12 mouse cellular contexts compared by ENCODE assay signal in genomic region chr16:74408566-74408965, GRCm38 (mm10). TPM values are rescaled to one million over a fixed set of nuclear protein-coding genes. Genes with fewer than 3 reads are reported as not detected.
DNase-seq lines count a peak whose midpoint lies in the region; ATAC-seq and TF ChIP-seq lines count a peak whose summit lies in the region.
"Had no signal": no experiment of that assay in that cellular context is flagged by ENCODE, and none has a peak within 500 bp of the region (broad histone marks: within the 10 kb centered on the region; RNA-seq: fewer than 3 reads in every experiment).

No protein-coding gene starts in this region.

- no peaks in the 10 kb centered on the region for H3K27me3 ChIP-seq in kidney, postnatal 0 days (ENCODE audit: insufficient read depth, low read length)
- H3K27me3 ChIP-seq in embryonic facial prominence, embryonic 12.5 days = no peaks in the 10 kb centered on the region
- 0 out of 2 replicates have a peak, but pooled peaks cover 3% of the 10 kb centered on the region for H3K27me3 ChIP-seq in hindbrain, embryonic 13.5 days
- H3K27me3 ChIP-seq in midbrain, postnatal 0 days (ENCODE audit: insufficient read depth, low read length) = no peaks in the 10 kb centered on the region
- no peaks in the 10 kb centered on the region for H3K27me3 ChIP-seq in heart, embryonic 10.5 days (ENCODE audit: insufficient read depth, poor library complexity, severe bottlenecking)

- no peaks in the 10 kb centered on the region for H3K4me1 ChIP-seq in kidney, postnatal 0 days (replicated peaks; ENCODE audit: insufficient read depth, low read length)
- no peaks in the 10 kb centered on the region; the same call in 1 of the 2 replicates for H3K4me1 ChIP-seq in embryonic facial prominence, embryonic 12.5 days
- H3K4me1 ChIP-seq in hindbrain, embryonic 13.5 days (replicated peaks) = peaks cover 15% of the 10 kb centered on the region; the same call in 1 of the 2 replicates
- H3K4me1 ChIP-seq in midbrain, postnatal 0 days (ENCODE audit: insufficient read depth, low read length) = no peaks in the 10 kb centered on the region
- 0 out of 2 replicates have a peak, but pooled peaks cover 3% of the 10 kb centered on the region for H3K4me1 ChIP-seq in heart, embryonic 10.5 days

- peak overlapping the region; percentile 48 for H3K4me3 ChIP-seq in kidney, postnatal 0 days (replicated peaks; ENCODE audit: low read depth, low read length)
- H3K4me3 ChIP-seq in embryonic facial prominence, embryonic 12.5 days = peak overlapping the region; percentile 36
- peak overlapping the region; percentile 75 for H3K4me3 ChIP-seq in hindbrain, embryonic 13.5 days
- H3K4me3 ChIP-seq in midbrain, postnatal 0 days (ENCODE audit: low read depth, low read length) = peak overlapping the region; percentile 80
- H3K4me3 ChIP-seq in heart, embryonic 10.5 days = no peak overlapping the region
- H3K4me3 ChIP-seq: erythroblast, embryonic 14.5 days had no signal

- no peaks in the 10 kb centered on the region for H3K9me3 ChIP-seq in kidney, postnatal 0 days (replicated peaks; ENCODE audit: low read length)
- H3K9me3 ChIP-seq in embryonic facial prominence, embryonic 12.5 days = no peaks in the 10 kb centered on the region
- H3K9me3 ChIP-seq in hindbrain, embryonic 13.5 days = no peaks in the 10 kb centered on the region
- H3K9me3 ChIP-seq in midbrain, postnatal 0 days (ENCODE audit: low read length) = no peaks in the 10 kb centered on the region
- no peaks in the 10 kb centered on the region for H3K9me3 ChIP-seq in heart, embryonic 10.5 days

- H3K36me3 ChIP-seq in kidney, postnatal 0 days (ENCODE audit: insufficient read depth, low read length) = no peaks in the 10 kb centered on the region
- no peaks in the 10 kb centered on the region for H3K36me3 ChIP-seq in embryonic facial prominence, embryonic 12.5 days
- no peaks in the 10 kb centered on the region for H3K36me3 ChIP-seq in hindbrain, embryonic 13.5 days
- H3K36me3 ChIP-seq in midbrain, postnatal 0 days (ENCODE audit: insufficient read depth, low read length) = no peaks in the 10 kb centered on the region
- H3K36me3 ChIP-seq in heart, embryonic 10.5 days = no peaks in the 10 kb centered on the region

- peak; percentile 53 for TF ChIP-seq CTCF in kidney, postnatal 0 days (IDR thresholded peaks at IDR 0.05; ENCODE audit: low read depth)
- TF ChIP-seq CTCF in midbrain, postnatal 0 days (IDR thresholded peaks at IDR 0.05) = peak; percentile 75

- no peak overlapping the region for H3K27ac ChIP-seq in kidney, postnatal 0 days
- no peak overlapping the region for H3K27ac ChIP-seq in embryonic facial prominence, embryonic 12.5 days
- H3K27ac ChIP-seq in hindbrain, embryonic 13.5 days = 0 out of 2 replicates have a peak overlapping the region, but pooled peaks have one; percentile 36
- H3K27ac ChIP-seq in midbrain, postnatal 0 days (ENCODE audit: low read depth, low read length) = peak overlapping the region; percentile 62
- H3K27ac ChIP-seq in heart, embryonic 10.5 days = no peak overlapping the region

- no peak for ATAC-seq in kidney, postnatal 0 days (replicated peaks; ENCODE audit: low FRiP score, low read depth)
- no peak for ATAC-seq in embryonic facial prominence, embryonic 12.5 days (ENCODE audit: insufficient number of reproducible peaks, insufficient read depth, low FRiP score, low TSS enrichment)
- ATAC-seq in hindbrain, embryonic 13.5 days (ENCODE audit: low FRiP score) = no peak
- ATAC-seq in midbrain, postnatal 0 days (ENCODE audit: low FRiP score) = no peak

- WGBS in kidney, postnatal 0 days = 9% methylated on average over 1 of the region's 1 CpGs
- 49% methylated on average over 1 of the region's 1 CpGs for WGBS in embryonic facial prominence, embryonic 12.5 days
- WGBS in hindbrain, embryonic 13.5 days = 48% methylated on average over 1 of the region's 1 CpGs
- WGBS in midbrain, postnatal 0 days = 29% methylated on average over 1 of the region's 1 CpGs
- 67% methylated on average over 1 of the region's 1 CpGs for WGBS in heart, embryonic 10.5 days

- H3K4me2 ChIP-seq in kidney, postnatal 0 days (ENCODE audit: low read length) = peak overlapping the region; percentile 90
- peak overlapping the region; percentile 91 for H3K4me2 ChIP-seq in embryonic facial prominence, embryonic 12.5 days (replicated peaks)
- peak overlapping the region; percentile 91 for H3K4me2 ChIP-seq in hindbrain, embryonic 13.5 days
- peak overlapping the region; percentile 90 for H3K4me2 ChIP-seq in midbrain, postnatal 0 days (ENCODE audit: low read depth, low read length, poor library complexity, severe bottlenecking)

- no peak overlapping the region for H3K9ac ChIP-seq in kidney, postnatal 0 days (ENCODE audit: low read depth, low read length)
- H3K9ac ChIP-seq in embryonic facial prominence, embryonic 12.5 days = no peak overlapping the region
- H3K9ac ChIP-seq in hindbrain, embryonic 13.5 days = peak overlapping the region; percentile 64
- H3K9ac ChIP-seq in midbrain, postnatal 0 days (replicated peaks; ENCODE audit: low read length, poor library complexity, severe bottlenecking) = peak overlapping the region; percentile 61; the same call in 1 of the 2 replicates

- peak; percentile 73 for DNase-seq in kidney, postnatal 0 days (ENCODE audit: low spot score)
- DNase-seq in kidney, postnatal 25 days = no peak
- DNase-seq in midbrain, postnatal 0 days (ENCODE audit: low spot score) = peak; percentile 78
- no peak for DNase-seq in ovary, postnatal 10 days (ENCODE audit: low spot score)
- no peak for DNase-seq in layer of hippocampus, adult 11-12 months (ENCODE audit: low spot score)
- no peak for DNase-seq in heart, embryonic 10.5 days (ENCODE audit: low spot score)
- DNase-seq: adrenal gland, postnatal 10 days; heart, postnatal 36 days had no signal

RNA-seq across cellular contexts. Expression of gene Robo2, which starts 3.1 kb away (rescaled TPM):
- polyA plus RNA-seq in kidney, postnatal 0 days (2015; fragmentation: Nextera tagmentation; extraction: Ambion mirVana) = 30.7 and 34.0 TPM in 2 replicates
- 66.7 and 71.5 TPM in 2 replicates for polyA plus RNA-seq in embryonic facial prominence, embryonic 12.5 days (2016; fragmentation: Nextera tagmentation; extraction: Ambion mirVana)
- polyA plus RNA-seq in hindbrain, embryonic 13.5 days (2015; fragmentation: Nextera tagmentation; extraction: Ambion mirVana) = 101 and 106 TPM in 2 replicates
- 134 and 171 TPM in 2 replicates for total RNA-seq in midbrain, postnatal 0 days (2014; rRNA removed)
- 49.8 and 50.4 TPM in 2 replicates for polyA plus RNA-seq in midbrain, postnatal 0 days (2015; fragmentation: Nextera tagmentation; extraction: Ambion mirVana)
- 11.9 and 24.3 TPM in 2 replicates for polyA plus RNA-seq in heart, embryonic 10.5 days (2016; fragmentation: Nextera tagmentation; extraction: Ambion mirVana)
- total RNA-seq: megakaryocyte, adult 5-6 weeks had no signal
- polyA plus RNA-seq: erythroblast, embryonic 14.5 days had no signal

Comparison
In these comparisons a context has a peak if more than half of its experiments do, and no peak if none do; other contexts are left out.
1. DNase-seq: peak in kidney, postnatal 0 days (single experiment) and midbrain, postnatal 0 days (single experiment); none in kidney, postnatal 25 days (0 of 2), ovary, postnatal 10 days (single experiment), layer of hippocampus, adult 11-12 months (single experiment) and heart, embryonic 10.5 days (single experiment).
2. H3K27ac ChIP-seq: peak in hindbrain, embryonic 13.5 days (single experiment) and midbrain, postnatal 0 days (single experiment); none in kidney, postnatal 0 days (single experiment), embryonic facial prominence, embryonic 12.5 days (single experiment) and heart, embryonic 10.5 days (single experiment).
3. H3K9ac ChIP-seq: peak in hindbrain, embryonic 13.5 days (single experiment) and midbrain, postnatal 0 days (single experiment); none in kidney, postnatal 0 days (single experiment) and embryonic facial prominence, embryonic 12.5 days (single experiment).
4. Peak in every context shown above with its lines, with median percentiles within 50 percentile points of each other: H3K4me2 ChIP-seq.